Mouse (Mus musculus): ENCODE results near the gene Alkbh4. TPM values are rescaled to one million over a fixed set of nuclear protein-coding genes. Genes with fewer than 3 reads are reported as not detected.

Gene Alkbh4
- polyA plus RNA-seq, 1 experiment from 2014 or later = 24.2 TPM

DNA sequence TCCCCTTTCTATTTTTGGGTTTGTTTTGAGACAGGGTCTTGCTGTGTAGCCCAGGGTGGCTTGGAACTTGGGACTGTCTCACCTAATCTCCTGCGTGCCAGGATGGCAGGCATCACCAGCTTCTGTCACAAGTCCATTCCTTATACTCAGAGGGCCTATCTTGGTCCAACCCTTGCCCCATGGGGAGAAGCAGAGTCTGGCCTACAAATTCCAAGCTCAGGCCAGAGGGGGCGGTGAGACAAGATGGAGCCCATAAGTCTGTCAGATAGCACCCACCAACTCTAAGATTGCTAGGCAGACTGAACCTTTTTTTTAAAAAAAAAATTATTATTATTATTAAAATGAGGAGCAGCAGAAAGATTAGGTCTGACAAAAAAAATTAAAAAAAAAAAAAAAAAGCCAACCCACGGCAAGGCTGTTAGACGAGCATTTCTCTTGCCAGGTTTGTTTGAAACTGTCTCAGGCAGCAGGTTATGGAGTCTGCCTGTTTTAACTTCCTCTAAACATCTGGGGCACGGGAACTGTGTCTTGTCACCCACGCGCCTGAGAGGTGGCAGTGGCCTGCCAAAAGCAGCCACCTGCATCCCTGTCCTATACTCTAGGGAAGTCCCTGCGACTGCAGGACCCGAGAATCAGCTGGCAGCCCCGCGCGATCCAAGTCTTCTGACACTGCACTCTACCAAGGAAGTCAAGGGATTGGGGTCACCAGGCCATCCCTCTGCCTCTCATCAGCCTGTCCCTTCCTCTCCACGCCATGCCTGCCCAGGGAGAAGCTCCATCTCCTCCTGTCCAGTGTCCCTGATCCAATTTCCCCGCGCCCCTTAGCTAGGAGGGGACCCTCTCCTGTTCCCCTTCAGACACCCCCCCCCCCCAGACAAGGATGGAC is 33.9 kb downstream of the Alkbh4 start:
- peak overlapping the region; percentile 62 for H3K4me3 ChIP-seq (replicated peaks)
- peak overlapping the region; percentile 89 for H3K27ac ChIP-seq (replicated peaks)
- ATAC-seq (ENCODE audit: low FRiP score) = peak; percentile 51
- no peaks in the 10 kb centered on the region for H3K9me3 ChIP-seq (replicated peaks)
- no peaks in the 10 kb centered on the region for H3K27me3 ChIP-seq (replicated peaks)
- H3K4me1 ChIP-seq = peaks cover 36% of the 10 kb centered on the region
- H3K9ac ChIP-seq (replicated peaks) = peak overlapping the region; percentile 77
- WGBS = 10% methylated on average over 13 of the region's 15 CpGs
- H3K4me2 ChIP-seq = peak overlapping the region; percentile 91
- peaks cover 17% of the 10 kb centered on the region for H3K36me3 ChIP-seq

- peak within 1 kb of the TSS; percentile 91 for H3K4me2 ChIP-seq
- H3K4me3 ChIP-seq (replicated peaks) = peak within 1 kb of the TSS; percentile 62
- peak within 1 kb of the TSS; percentile 89 for H3K27ac ChIP-seq (replicated peaks)
- ATAC-seq (ENCODE audit: low FRiP score) = peak; percentile 90
- WGBS = 3% methylated on average over 41 of the region's 49 CpGs
- H3K4me1 ChIP-seq = peaks cover 36% of the 10 kb centered on the region
- H3K36me3 ChIP-seq = peaks cover 12% of the 10 kb centered on the region
- no peaks in the 10 kb centered on the region for H3K9me3 ChIP-seq (replicated peaks)
- H3K27me3 ChIP-seq (replicated peaks) = no peaks in the 10 kb centered on the region
- H3K9ac ChIP-seq (replicated peaks) = peak within 1 kb of the TSS; percentile 77
These were observed 34.8 kb downstream of the Alkbh4 start, which contains the start of gene Orai2 for GRCm38 (mm10) chr5:136170512-136171362. Gene Orai2 (minus strand): TSS chr5:136170713.

DNA sequence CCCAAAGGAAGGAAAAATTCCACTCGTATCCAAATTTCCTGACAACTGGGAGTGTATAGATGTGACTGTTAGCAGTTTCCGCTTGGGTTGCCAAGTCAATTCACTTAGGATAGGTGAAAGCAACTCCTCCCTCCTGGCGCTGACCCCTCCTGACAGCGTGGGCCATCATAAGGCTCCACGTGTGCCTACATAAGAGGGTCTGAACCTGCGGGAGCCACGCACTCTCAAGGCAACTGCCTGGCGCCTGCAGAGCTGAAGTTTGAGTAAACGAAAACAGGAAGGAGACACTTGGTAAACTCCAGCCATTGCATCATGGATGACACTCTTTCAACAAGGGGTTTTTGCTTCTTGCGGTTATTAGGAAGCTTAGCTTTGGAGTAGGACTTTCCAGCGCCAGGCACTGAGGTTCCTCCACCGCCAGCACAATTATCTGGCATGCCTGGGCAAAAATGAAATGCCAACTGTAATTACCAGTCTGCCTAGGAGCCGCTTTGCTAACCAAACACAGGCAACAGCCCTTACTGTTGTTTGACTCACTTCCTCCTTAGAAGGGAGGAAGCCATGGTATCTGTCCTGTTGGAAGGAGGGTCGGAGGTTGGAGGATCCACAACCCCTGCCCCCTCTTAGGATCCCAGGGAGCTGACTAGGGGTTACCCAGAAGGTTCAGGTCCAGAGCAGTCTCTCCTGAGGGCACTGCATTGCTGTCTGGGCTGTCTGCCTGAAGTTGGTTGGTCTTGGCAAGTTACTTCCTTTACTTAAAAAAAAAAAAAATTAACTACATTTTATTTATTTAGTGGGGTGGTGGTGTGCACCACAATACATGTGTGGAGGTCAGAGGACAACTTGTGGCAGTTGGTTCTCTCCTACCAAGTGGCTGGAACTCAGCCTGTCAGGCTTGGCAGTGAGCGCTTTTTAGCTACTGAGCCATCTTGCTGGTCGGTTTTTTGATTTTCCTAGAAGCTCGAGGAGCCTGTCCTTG is 35.7 kb downstream of the Alkbh4 start:
- no peak for ATAC-seq (ENCODE audit: low FRiP score)
- peaks cover 12% of the 10 kb centered on the region for H3K36me3 ChIP-seq

GRCm38 (mm10) chr5:136172939-136173338 is 37.0 kb downstream of the Alkbh4 start:
- ATAC-seq (ENCODE audit: low FRiP score) = no peak
- Histone ChIP-seq H3K9me3 (replicated peaks) (no peaks in the 10 kb centered on the region), H3K4me2 (no peak overlapping the region), H3K36me3 (peaks cover 12% of the 10 kb centered on the region), H3K9ac (replicated peaks) (no peak overlapping the region), H3K27me3 (replicated peaks) (no peaks in the 10 kb centered on the region), H3K4me3 (replicated peaks) (no peak overlapping the region), H3K4me1 (peaks cover 28% of the 10 kb centered on the region), H3K27ac (replicated peaks) (no peak overlapping the region)
- WGBS = 86% methylated on average over 9 of the region's 9 CpGs

More for the DNA sequence above, 35.7 kb downstream of the Alkbh4 start:
- Histone ChIP-seq H3K27ac (replicated peaks) (peak overlapping the region; percentile 89), H3K4me3 (replicated peaks) (peak overlapping the region; percentile 62), H3K27me3 (replicated peaks) (no peaks in the 10 kb centered on the region), H3K4me2 (peak overlapping the region; percentile 91), H3K9ac (replicated peaks) (peak overlapping the region; percentile 77), H3K9me3 (replicated peaks) (no peaks in the 10 kb centered on the region), H3K4me1 (peaks cover 28% of the 10 kb centered on the region)
- 31% methylated on average over 17 of the region's 17 CpGs for WGBS

GRCm38 (mm10) chr5:136173606-136174463 is 37.9 kb downstream of the Alkbh4 start:
- Histone ChIP-seq H3K27ac (replicated peaks) (peak overlapping the region; percentile 56; the same call in 1 of the 2 replicates), H3K4me1 (peaks cover 26% of the 10 kb centered on the region), H3K4me3 (replicated peaks) (no peak overlapping the region), H3K27me3 (replicated peaks) (no peaks in the 10 kb centered on the region), H3K9ac (replicated peaks) (no peak overlapping the region), H3K9me3 (replicated peaks) (no peaks in the 10 kb centered on the region), H3K4me2 (no peak overlapping the region), H3K36me3 (peaks cover 14% of the 10 kb centered on the region)
- WGBS = 32% methylated on average over 9 of the region's 9 CpGs
- no peak for ATAC-seq (ENCODE audit: low FRiP score)

- H3K4me2 ChIP-seq = no peak overlapping the region
- H3K4me1 ChIP-seq = no peaks in the 10 kb centered on the region
- WGBS = 78% methylated on average over 5 of the region's 5 CpGs
- no peak overlapping the region for H3K27ac ChIP-seq (replicated peaks)
- no peaks in the 10 kb centered on the region for H3K9me3 ChIP-seq (replicated peaks)
- no peaks in the 10 kb centered on the region for H3K27me3 ChIP-seq (replicated peaks)
- H3K4me3 ChIP-seq (replicated peaks) = no peak overlapping the region
- ATAC-seq (ENCODE audit: low FRiP score) = no peak
- no peak overlapping the region for H3K9ac ChIP-seq (replicated peaks)
- H3K36me3 ChIP-seq = peaks cover 59% of the 10 kb centered on the region
These were observed 43.6 kb downstream of the Alkbh4 start for GRCm38 (mm10) chr5:136179594-136179993.

GRCm38 (mm10) chr5:136181197-136181596 is 45.3 kb downstream of the Alkbh4 start:
- Histone ChIP-seq H3K9ac (replicated peaks) (no peak overlapping the region), H3K4me2 (no peak overlapping the region), H3K36me3 (peaks cover 66% of the 10 kb centered on the region), H3K27me3 (replicated peaks) (no peaks in the 10 kb centered on the region), H3K4me1 (no peaks in the 10 kb centered on the region), H3K27ac (replicated peaks) (no peak overlapping the region), H3K4me3 (replicated peaks) (no peak overlapping the region), H3K9me3 (replicated peaks) (no peaks in the 10 kb centered on the region)
- 85% methylated on average over 6 of the region's 6 CpGs for WGBS
- no peak for ATAC-seq (ENCODE audit: low FRiP score)

DNA sequence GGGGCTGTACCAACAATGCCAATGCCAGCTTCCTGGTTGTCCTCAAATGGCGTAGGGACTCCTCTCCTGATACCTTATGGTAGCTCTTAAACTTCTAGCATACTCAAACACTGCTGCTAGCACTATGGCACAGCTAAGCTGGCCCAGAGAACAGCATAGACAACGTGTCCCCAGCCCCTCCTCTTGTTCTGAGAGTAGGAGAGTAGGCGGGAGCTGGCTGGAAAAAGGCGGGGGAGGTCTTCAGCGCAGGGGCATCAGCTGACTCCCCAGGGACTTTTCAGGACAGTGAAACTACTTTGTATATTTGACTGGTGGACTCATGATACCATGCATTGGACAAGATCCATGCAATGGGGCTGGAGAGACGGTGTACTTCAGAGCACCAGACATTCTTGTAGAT is 46.1 kb downstream of the Alkbh4 start:
- 90% methylated on average over 6 of the region's 6 CpGs for WGBS
- H3K36me3 ChIP-seq = peaks cover 69% of the 10 kb centered on the region
- H3K9me3 ChIP-seq (replicated peaks) = no peaks in the 10 kb centered on the region
- H3K4me1 ChIP-seq = no peaks in the 10 kb centered on the region
- no peak overlapping the region for H3K4me2 ChIP-seq
- no peak overlapping the region for H3K27ac ChIP-seq (replicated peaks)
- no peak overlapping the region for H3K9ac ChIP-seq (replicated peaks)
- no peak overlapping the region for H3K4me3 ChIP-seq (replicated peaks)
- no peaks in the 10 kb centered on the region for H3K27me3 ChIP-seq (replicated peaks)
- no peak for ATAC-seq (ENCODE audit: low FRiP score)

- Histone ChIP-seq H3K4me3 (replicated peaks) (no peak overlapping the region), H3K27ac (replicated peaks) (no peak overlapping the region), H3K36me3 (peaks cover 66% of the 10 kb centered on the region), H3K4me2 (no peak overlapping the region), H3K9ac (replicated peaks) (no peak overlapping the region), H3K27me3 (replicated peaks) (no peaks in the 10 kb centered on the region), H3K9me3 (replicated peaks) (no peaks in the 10 kb centered on the region), H3K4me1 (no peaks in the 10 kb centered on the region)
- 99% methylated on average over 4 of the region's 4 CpGs for WGBS
- no peak for ATAC-seq (ENCODE audit: low FRiP score)
These were observed 46.9 kb downstream of the Alkbh4 start for GRCm38 (mm10) chr5:136182830-136183229.

DNA sequence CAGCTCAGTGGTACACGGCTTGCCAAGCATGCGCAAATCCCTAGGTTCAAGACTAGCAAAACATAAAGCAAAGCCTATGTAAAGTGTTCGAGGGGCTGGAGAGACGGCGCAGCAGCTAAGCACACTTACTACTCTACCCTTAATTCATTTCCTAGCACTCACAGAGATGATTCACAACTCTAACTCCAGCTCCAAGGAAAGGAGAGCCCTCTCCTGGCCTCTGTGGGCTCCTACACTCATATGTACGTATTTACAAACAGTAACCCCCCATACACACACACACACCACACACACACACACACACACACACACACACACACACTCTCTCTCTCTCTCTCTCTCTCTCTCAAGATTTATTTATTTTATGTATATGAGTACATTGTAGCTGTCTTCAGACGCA is 47.8 kb downstream of the Alkbh4 start:
- Histone ChIP-seq H3K27ac (replicated peaks) (no peak overlapping the region), H3K9ac (replicated peaks) (no peak overlapping the region), H3K4me3 (replicated peaks) (no peak overlapping the region), H3K9me3 (replicated peaks) (no peaks in the 10 kb centered on the region), H3K27me3 (replicated peaks) (no peaks in the 10 kb centered on the region), H3K4me2 (no peak overlapping the region), H3K36me3 (peaks cover 68% of the 10 kb centered on the region), H3K4me1 (no peaks in the 10 kb centered on the region)
- ATAC-seq (ENCODE audit: low FRiP score) = no peak
- WGBS = 92% methylated on average over 7 of the region's 7 CpGs
